Mouse (Mus musculus) spleen, postnatal 0 days (tissue): ENCODE measurements around the gene Slc9a6. TPM values are rescaled to one million over a fixed set of nuclear protein-coding genes. Genes with fewer than 3 reads are reported as not detected.

Experiments
- polyA plus RNA-seq: library from polyadenylated mRNA; unstranded; fragments of >200 nt; fragmentation: Nextera tagmentation; extraction: Ambion mirVana; gene quantifications from 2 replicates; pipeline ENCODE4 v1.2.1, GENCODE M21; 2015

Gene Slc9a6
- polyA plus RNA-seq: 3.6 and 3.9 TPM in 2 replicates

DNA sequence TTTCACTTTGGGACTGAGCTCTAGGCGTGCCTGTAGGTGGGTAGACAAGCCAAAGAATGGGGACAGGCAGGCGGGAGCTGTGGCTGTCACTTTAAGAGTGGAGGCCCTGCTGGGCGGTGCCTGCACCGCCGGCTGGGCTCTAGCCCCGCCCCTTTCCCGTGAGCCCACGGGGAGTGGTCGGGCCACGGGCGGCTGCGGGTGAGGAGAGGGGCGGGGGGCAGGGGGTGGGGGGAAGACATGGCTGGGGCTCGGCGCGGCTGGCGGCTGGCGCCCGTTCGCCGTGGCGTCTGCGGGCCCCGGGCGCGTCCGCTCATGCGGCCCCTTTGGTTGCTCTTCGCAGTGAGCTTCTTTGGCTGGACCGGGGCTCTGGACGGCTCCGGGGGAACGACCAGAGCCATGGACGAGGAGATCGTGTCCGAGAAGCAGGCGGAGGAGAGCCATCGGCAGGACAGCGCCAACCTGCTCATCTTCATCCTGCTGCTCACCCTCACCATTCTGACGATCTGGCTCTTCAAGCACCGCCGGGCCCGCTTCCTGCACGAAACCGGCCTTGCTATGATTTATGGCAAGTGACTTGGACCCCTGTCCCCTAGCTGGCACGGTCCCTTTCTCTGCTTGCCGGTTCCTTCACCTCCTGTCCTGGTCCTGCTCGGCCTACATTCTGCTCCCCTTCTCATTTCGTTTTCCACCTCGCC, at the start of gene Slc9a6:
Gene Slc9a6 (plus strand): TSS at position 135 of the 695 bp plus-strand sequence.

DNA sequence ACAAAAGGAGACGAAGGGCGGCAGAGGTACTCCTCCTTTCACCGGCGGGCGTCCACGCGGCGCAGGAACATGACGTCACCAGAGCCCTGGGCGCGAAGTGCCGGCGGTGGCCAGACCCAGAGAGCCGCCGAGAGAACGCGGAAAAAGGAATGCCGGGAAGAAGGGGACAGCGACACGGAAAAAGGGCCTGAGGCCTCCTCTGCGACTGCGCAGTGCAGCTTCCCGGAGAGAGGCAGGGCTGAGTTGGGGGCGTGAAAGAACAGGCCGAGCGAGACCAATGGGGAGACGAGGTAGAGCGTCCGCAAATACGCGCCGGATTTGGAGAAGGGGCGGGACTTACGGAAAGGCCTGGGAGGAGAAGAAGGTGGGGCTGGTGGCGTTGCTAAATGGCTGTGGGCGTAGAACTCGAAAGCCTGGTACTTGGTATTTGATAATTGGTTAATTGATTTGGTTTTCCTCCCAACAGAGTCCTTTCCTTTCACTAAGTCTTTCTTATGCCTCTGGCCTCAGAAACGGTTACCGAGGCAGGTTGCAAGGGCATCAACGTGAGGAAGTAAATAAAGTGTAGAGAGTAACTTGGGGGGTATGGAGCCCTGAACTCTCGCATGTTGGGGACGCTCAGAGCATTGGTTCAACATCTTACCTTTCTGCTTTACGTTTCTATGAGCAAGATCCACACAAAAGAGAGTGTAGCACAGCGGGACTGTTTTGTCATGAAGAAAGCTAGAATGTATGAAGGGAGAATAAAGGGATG, 11.5 kb upstream of the Slc9a6 start, which contains the start of gene Mmgt1:
Gene Mmgt1 (minus strand): TSS at position 183 of the 754 bp plus-strand sequence.

Other genes starting within 250 kb of the Slc9a6 start
- 0.35 and 0.57 TPM in 2 replicates for gene Smim10l2a, start 235.2 kb upstream of the Slc9a6 start, polyA plus RNA-seq
- 0.85 and 2.1 TPM in 2 replicates for gene Gm2174, start 161.8 kb upstream of the Slc9a6 start, polyA plus RNA-seq
- 39.0 and 39.4 TPM in 2 replicates for gene Ints6l, start 154.9 kb upstream of the Slc9a6 start, polyA plus RNA-seq
- not detected in 2 replicates for gene Gm10477, start 85.0 kb upstream of the Slc9a6 start, polyA plus RNA-seq
- not detected in 2 replicates for gene Gm648, start 60.2 kb upstream of the Slc9a6 start, polyA plus RNA-seq
- 6.2 and 6.5 TPM in 2 replicates for gene Mmgt1, start 11.7 kb upstream of the Slc9a6 start, polyA plus RNA-seq
- 26.7 and 28.9 TPM in 2 replicates for gene Fhl1, start 122.0 kb downstream of the Slc9a6 start, polyA plus RNA-seq
- gene Map7d3, start 212.6 kb downstream of the Slc9a6 start, polyA plus RNA-seq: 2.0 and 2.2 TPM in 2 replicates